Mouse (Mus musculus) midbrain, postnatal 0 days (tissue): Measurements from ENCODE around the gene Phldb2. TPM values are rescaled to one million over a fixed set of nuclear protein-coding genes. Genes with fewer than 3 reads are reported as not detected.

Experiments
- ATAC-seq: fragments of 200-750 bp; cut with Nextera tagmentation; 2 replicates; pipeline ENCODE4 v1.8.0; 2017; ENCODE audit warnings: moderate number of reproducible peaks, mild to moderate bottlenecking, moderate TSS enrichment, moderate library complexity; ENCODE audit not compliant: low FRiP score
- DNase-seq: peaks from one replicate; pipeline ENCODE4 v3.0.0-alpha.2; 2015; ENCODE audit warnings: low spot score
- H3K27ac ChIP-seq: fragments of 300-500 bp; sonication (generic); 2 replicates; pipeline ENCODE4 v1.5.1; 2014; ENCODE audit warnings: low read depth, mild to moderate bottlenecking, low read length, mixed read lengths
- H3K27me3 ChIP-seq: fragments of 300-500 bp; sonication (generic); 2 replicates; pipeline ENCODE4 v1.6.1; 2014; ENCODE audit warnings: low read length, control low read depth, mixed read lengths; ENCODE audit not compliant: insufficient read depth
- H3K36me3 ChIP-seq: fragments of 300-500 bp; sonication (generic); 2 replicates; pipeline ENCODE4 v1.6.1; 2014; ENCODE audit warnings: low read length, control low read depth, mixed read lengths; ENCODE audit not compliant: insufficient read depth
- H3K4me1 ChIP-seq: fragments of 300-500 bp; sonication (generic); 2 replicates; pipeline ENCODE4 v1.6.1; 2014; ENCODE audit warnings: mild to moderate bottlenecking, control low read depth, antibody characterized with exemption, low read length, mixed read lengths; ENCODE audit not compliant: insufficient read depth
- H3K4me2 ChIP-seq: fragments of 300-500 bp; sonication (generic); 2 replicates; pipeline ENCODE4 v1.6.1; 2014; ENCODE audit warnings: low read depth, mild to moderate bottlenecking, low read length, mixed read lengths; ENCODE audit not compliant: poor library complexity, severe bottlenecking
- H3K4me3 ChIP-seq: fragments of 300-500 bp; sonication (generic); 2 replicates; pipeline ENCODE4 v1.5.1; 2014; ENCODE audit warnings: low read depth, mild to moderate bottlenecking, low read length, moderate library complexity
- H3K9ac ChIP-seq: fragments of 300-500 bp; sonication (generic); replicated peaks from 2 replicates; pipeline ENCODE4 v1.6.1; 2014; ENCODE audit warnings: mild to moderate bottlenecking, low read length, moderate library complexity, mixed read lengths; ENCODE audit not compliant: poor library complexity, severe bottlenecking
- H3K9me3 ChIP-seq: fragments of 300-500 bp; sonication (generic); 2 replicates; pipeline ENCODE4 v1.6.1; 2016; ENCODE audit warnings: low read length, control low read depth
- CTCF ChIP-seq: IDR thresholded peaks from 2 replicates; pipeline ENCODE4 v1.5.1; 2016; ENCODE audit warnings: antibody characterized with exemption, mild to moderate bottlenecking
- WGBS: fragments of 180-500 bp; shearing (Covaris S2); extraction: QIAGEN DNeasy Blood & Tissue Kit; methylation state at CpG from one replicate; pipeline ENCODE4 v1.1.7; 2014; 5-methylcytosine and 5-hydroxymethylcytosine counted together
- polyA plus RNA-seq: library from polyadenylated mRNA; unstranded; fragments of >200 nt; fragmentation: Nextera tagmentation; extraction: Ambion mirVana; gene quantifications from 2 replicates; pipeline ENCODE4 v1.2.1, GENCODE M21; 2015
- total RNA-seq: library from RNA; depleted of rRNA; stranded (reverse); fragments of >200 nt; gene quantifications from 2 replicates; pipeline ENCODE4 v1.2.3, GENCODE M21; 2014

Phldb2 gene
- total and polyA plus RNA-seq, 2 experiments from 2014 or later, result 4.2 to 4.5 TPM

GRCm38 (mm10) chr16:45841016-45841415, 112.4 kb downstream of the Phldb2 start:
- no peaks in the 10 kb centered on the region for H3K4me1 ChIP-seq
- TF ChIP-seq CTCF, result no peak
- H3K9me3 ChIP-seq, result no peaks in the 10 kb centered on the region
- H3K4me3 ChIP-seq, result no peak overlapping the region
- H3K9ac ChIP-seq, result no peak overlapping the region
- H3K27ac ChIP-seq, result no peak overlapping the region
- no peaks in the 10 kb centered on the region for H3K36me3 ChIP-seq
- H3K4me2 ChIP-seq, result no peak overlapping the region
- no peaks in the 10 kb centered on the region for H3K27me3 ChIP-seq
- ATAC-seq (no peak), DNase-seq (no peak)
- 83% methylated on average over 3 of the region's 3 CpGs for WGBS

GRCm38 (mm10) chr16:45837541-45838342, 115.7 kb downstream of the Phldb2 start:
- 74% methylated on average over 5 of the region's 5 CpGs for WGBS
- TF ChIP-seq CTCF, result no peak
- H3K36me3 ChIP-seq, result no peaks in the 10 kb centered on the region
- H3K9ac ChIP-seq, result no peak overlapping the region
- no peaks in the 10 kb centered on the region for H3K4me1 ChIP-seq
- no peak for ATAC-seq
- H3K27ac ChIP-seq, result no peak overlapping the region
- no peaks in the 10 kb centered on the region for H3K9me3 ChIP-seq
- no peak for DNase-seq
- no peaks in the 10 kb centered on the region for H3K27me3 ChIP-seq
- no peak overlapping the region for H3K4me2 ChIP-seq
- no peak overlapping the region for H3K4me3 ChIP-seq

DNA sequence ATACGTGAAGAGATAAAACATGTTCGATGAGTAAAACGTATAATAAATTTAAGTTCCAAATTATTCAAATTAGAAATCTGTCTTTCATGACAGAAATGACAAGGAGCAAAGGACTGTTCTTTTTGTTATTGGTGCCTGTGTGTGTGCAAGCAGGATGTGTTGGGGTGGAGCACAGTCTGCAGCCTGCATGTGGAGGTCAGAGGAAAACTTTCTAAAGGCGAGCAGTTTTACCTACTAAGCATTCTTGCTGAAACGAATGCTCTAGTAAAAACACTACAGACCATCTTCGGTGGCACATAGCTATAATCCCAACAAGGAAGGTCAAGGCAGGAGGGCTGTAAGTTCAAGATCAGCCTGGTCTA, 120.7 kb downstream of the Phldb2 start:
- H3K4me1 ChIP-seq, result no peaks in the 10 kb centered on the region
- no peaks in the 10 kb centered on the region for H3K27me3 ChIP-seq
- no peaks in the 10 kb centered on the region for H3K9me3 ChIP-seq
- H3K4me2 ChIP-seq, result no peak overlapping the region
- H3K27ac ChIP-seq, result no peak overlapping the region
- 89% methylated on average over 6 of the region's 6 CpGs for WGBS
- ATAC-seq (no peak), DNase-seq (no peak)
- no peaks in the 10 kb centered on the region for H3K36me3 ChIP-seq
- no peak overlapping the region for H3K9ac ChIP-seq
- no peak overlapping the region for H3K4me3 ChIP-seq
- TF ChIP-seq CTCF, result no peak

DNA sequence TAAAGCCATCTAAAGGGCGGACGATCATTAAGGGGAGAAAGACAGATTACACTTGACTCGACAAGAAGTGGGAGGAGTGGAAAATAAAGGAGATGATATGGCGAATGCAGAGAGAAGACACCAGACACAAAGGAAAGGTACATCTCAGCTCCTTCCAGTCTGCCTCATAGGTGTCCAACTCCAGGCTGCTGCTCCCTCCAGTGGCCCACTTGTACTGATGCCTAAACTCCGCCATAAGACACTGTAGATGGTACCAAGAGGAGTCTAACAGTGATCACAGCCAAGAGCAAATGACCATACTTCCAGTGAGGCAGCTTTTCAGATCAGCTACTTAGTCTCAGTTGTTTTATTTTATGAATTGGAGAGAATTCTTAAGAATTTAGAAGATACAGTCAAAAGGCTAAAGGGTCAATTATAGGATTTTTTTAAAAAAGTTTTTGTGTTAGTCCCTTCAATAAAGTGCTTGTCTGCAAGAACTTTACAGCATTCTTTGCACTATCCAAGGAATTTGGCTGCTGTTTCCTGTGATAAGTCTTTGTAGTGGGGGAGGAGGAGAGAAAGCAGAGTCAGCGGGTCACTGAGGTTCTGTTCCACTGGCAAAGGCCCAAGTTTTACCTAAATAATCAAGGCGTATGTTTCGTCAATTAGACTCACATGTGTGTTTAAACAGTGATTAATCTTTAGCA, 121.2 kb downstream of the Phldb2 start:
- Histone ChIP-seq H3K4me3 (no peak overlapping the region), H3K9me3 (no peaks in the 10 kb centered on the region), H3K36me3 (no peaks in the 10 kb centered on the region), H3K4me1 (no peaks in the 10 kb centered on the region), H3K27me3 (no peaks in the 10 kb centered on the region), H3K27ac (no peak overlapping the region), H3K4me2 (no peak overlapping the region), H3K9ac (no peak overlapping the region)
- ATAC-seq, result no peak
- TF ChIP-seq CTCF, result peak; percentile 50
- DNase-seq, result no peak
- 83% methylated on average over 8 of the region's 8 CpGs for WGBS

GRCm38 (mm10) chr16:45831094-45831872, 122.1 kb downstream of the Phldb2 start:
- Histone ChIP-seq H3K36me3 (no peaks in the 10 kb centered on the region), H3K4me3 (no peak overlapping the region), H3K4me1 (no peaks in the 10 kb centered on the region), H3K9ac (no peak overlapping the region), H3K27me3 (no peaks in the 10 kb centered on the region), H3K9me3 (no peaks in the 10 kb centered on the region), H3K27ac (no peak overlapping the region), H3K4me2 (no peak overlapping the region)
- ATAC-seq (no peak), DNase-seq (no peak)
- 46% methylated on average over 4 of the region's 4 CpGs for WGBS
- no peak for TF ChIP-seq CTCF
